Mouse (Mus musculus) cerebellum, postnatal 10 days (tissue): ENCODE results near the gene Fam13c.

Experiments used
- DNase-seq, 2 experiments: peaks; one replicate each; pipeline ENCODE4 v3.0.0; 2021; ENCODE audit warnings: mixed read lengths in 2 of 2

The Fam13c gene

DNA sequence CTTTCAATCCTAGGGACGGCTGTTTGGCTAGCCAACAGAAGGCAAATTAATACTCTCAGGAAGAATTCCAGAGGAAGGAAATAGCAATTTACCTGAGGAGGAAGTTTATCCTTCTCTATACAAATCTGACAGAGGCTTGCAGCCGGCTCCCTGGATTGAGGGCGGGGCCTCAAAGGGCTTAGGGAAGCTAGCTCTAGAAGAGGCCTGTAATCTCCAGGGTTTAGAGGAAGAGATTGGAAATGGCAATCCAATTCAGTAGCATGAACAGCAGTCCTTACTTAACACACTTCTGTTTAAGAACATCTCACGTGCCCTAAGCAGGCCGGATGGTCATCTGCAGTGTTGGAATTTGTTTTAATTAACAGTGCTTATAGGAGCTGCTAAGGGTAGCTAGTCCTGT, 81.1 kb downstream of the Fam13c start:
- DNase-seq: no peak

DNA sequence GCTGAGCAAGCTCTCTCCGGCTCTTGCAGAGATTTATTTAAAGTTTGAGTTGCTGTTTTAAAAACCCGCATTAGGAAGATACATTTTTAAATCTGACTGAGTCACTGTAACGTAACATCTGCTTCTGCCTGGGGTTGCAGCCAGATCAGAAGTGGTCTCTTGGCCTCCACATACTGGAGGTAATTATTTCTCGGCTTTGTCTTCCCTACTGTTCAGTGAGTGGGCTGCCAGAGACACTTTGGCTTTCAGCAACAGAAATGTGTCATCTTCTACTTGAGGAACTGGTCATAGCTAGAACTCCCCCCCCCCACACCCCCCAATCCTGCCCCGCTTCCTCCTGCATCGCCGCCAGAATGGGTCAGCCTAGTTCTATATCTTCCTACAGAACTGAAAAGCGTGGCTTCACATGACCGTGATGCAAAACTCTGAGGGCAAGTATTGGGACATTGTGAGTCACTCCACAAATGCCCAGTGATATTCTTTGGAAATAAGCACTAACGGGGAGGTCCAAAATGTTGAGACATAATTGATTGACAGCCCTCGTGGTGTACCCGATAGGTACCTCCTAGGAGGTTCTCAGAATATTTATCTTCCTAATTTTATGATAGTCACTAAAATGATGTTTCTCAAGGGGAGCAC, 90.0 kb downstream of the Fam13c start:
- peak; percentile 67 to 77 for DNase-seq

DNA sequence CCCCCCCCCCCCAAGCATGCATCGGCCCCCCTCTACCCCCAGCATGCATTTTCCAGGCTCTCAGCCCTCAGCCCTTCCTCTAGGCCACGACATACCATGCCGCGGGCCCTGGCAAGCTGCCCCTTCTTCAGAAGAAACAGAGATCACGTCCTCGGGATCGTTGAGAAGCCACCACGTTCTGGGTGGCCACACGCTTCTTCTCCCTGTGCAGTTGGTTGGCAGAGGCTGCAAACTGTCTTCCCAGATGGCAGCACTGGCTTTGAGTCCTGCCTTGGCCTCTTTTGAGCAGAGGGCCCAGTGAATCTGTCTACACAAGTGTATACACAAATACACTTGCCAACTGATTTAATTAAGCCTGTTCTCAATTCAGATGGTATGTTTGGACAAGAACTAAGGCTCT, 92.0 kb downstream of the Fam13c start:
- DNase-seq: peak; percentile 86 to 93

DNA sequence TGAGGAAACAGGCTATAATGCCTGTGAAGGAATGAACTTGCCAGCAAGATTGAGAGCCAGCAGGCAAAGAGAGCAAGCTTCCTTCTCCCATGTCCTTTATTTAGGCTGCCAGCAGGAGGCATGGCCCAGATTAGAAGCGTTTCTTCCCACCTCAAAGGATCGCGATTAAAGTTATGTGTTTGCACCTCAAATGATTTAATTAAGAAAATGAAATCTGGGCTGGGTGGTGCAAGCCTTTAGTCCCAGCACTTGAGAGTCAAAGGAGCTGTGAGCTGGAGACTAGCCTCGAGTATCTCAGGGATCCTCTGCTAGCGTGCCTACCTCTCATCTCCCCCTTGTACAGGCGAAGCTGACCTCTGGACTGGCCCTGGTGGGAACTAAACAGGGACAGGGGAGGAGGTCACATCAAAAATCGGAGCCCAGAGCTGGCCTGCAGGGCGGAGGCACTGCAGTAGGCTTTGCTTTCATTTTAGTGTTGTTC, 93.1 kb downstream of the Fam13c start:
- DNase-seq: peak; percentile 52 to 55

DNA sequence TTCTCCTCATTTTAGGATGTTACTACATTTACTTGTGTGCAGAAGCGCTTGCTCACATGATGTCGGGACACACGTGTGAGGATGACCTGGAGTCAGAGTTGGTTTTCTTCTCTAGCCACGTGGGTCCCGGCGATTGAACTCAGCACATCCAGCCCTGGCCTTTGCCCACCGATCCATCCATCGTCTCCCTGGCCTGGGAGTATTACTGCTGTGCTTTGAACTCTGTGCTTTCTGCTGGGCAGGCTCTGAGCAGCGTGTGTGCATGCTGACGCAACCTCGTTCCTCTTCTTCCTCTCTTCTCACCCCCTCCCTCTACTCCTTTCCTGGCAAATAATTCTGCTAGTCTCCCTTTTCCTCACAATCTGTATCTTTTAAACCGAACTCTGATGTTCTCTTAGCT, 93.7 kb downstream of the Fam13c start:
- DNase-seq: no peak

DNA sequence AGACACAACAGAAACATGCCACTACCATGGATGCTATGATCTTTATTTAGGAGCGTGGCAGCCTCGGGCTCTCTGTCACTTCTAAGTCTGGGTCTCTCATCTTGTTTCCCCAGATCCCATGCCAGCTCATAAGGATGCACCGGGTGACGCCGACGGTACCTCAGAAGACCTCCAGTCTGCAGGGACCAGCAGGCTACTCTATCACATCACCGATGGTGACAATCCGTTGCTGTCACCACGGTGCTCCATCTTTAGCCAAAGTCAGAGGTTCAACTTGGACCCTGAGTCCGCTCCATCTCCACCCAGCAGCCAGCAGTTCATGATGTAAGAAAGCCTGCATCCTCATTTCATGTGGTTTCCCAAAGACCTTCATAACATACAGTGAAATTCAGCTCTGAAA, 94.3 kb downstream of the Fam13c start:
- DNase-seq: no peak

DNA sequence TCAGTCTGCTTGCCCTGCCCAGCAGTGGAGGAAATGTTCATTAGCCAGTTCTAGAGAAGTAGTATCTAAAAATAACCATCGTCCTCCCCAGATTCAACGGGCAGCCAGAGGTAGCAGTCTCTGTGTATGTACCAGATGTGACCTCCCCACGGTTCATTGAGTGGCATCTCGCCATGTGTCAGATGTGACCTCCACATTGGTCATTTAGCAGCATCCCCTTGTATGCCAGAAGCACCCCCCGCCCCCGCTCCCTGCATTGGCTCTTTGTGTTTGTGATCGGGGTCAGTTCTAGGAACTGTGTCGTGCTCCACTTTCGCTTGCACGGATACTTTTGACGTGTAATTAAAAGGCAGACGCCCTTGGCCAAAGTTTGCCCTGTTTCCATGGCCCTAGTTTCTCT, 95.1 kb downstream of the Fam13c start:
- peak; percentile 22 to 30 for DNase-seq

DNA sequence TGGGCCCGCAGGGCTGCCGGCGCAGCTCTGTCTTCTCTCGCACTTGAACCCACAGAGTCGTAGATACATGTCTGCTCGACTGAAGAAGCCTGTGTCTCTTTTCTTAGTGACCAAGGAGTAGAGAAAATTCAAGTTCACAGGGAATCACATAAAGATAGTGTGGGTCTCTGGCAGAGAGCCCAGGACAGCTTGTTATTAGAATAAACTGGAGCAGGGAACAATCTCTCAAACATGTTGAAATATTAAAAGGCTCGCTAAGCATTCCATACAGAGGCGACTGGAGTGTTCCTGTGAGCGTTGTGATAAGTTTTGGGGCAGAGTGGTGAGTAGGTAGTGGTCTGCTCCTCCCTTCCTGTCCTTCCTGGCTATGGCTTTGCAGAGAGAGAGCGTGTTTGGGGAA, 97.4 kb downstream of the Fam13c start:
- no peak for DNase-seq

DNA sequence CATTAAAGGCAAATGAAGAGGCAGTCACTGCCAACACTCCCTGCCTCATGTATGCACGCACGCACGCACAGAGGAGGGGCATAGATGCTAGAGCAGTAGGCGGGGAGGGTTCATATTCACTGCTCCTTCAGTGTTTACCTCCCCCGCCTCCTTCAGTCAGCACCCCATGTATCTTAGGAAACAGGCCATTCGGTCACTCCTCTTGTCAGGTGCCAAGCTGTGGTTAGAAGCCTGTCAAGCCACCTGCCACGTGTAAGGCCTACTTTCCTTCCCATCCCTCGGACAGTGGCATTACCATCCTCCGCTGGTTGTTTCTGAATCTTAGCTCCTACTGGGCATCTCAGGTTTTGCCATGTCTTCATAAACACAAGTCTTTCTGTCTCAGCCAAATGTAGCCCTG, 99.0 kb downstream of the Fam13c start:
- DNase-seq: no peak

DNA sequence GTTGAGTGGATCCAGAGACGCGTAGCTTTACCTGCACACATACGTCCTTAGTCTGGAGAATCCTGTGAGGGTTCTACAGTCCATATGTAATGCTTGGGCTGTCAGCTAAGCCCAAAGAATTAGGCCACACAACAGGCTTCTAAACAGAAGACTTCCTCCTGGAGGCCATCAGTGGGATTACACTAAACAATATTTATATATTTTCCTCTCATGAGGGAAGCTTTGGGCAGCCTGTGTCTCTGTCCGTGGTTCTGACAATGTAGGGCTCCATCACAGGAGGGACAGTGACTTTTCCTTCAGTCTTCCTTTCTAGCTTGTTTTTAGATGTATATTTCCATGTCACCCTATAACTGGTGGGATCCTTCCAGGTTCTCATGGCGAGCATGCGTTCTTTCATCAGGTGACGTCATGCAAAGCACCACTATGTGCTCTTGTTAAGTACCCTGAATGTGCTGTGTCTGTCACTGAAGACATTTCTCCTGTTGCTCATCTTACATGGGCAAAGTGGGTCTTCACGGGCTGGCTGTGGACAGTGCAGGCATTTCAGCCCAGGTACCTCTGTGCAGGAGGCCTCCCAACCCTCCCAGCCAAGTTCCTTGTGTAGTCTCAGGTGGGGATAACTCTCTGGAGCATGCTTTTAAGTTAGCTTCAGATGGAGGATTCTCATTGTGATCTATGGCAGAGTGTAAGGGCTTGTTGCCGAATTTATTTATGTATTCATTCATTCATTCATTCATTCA, 100.3 kb downstream of the Fam13c start:
- DNase-seq: peak in 1 of 2 experiments; percentile 62

DNA sequence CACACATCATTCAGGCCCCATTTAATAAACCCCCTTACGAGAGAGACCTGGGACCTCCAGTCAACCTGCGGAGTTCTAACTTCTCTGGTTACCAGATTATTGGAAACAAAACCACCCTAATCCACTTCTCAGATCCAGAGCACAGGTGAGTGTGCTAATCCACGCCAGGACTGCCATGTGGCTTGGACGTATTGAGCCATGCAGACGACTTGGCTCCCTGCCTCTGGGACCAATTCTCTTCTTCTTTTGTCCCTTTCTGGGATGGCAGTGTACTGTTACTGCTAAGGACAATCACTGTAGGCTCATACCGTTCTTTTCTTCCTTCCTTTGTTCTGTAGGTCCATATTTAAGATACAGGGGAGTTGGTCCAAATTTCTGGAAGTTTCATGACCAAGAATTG, 102.6 kb downstream of the Fam13c start:
- peak; percentile 55 to 67 for DNase-seq

DNA sequence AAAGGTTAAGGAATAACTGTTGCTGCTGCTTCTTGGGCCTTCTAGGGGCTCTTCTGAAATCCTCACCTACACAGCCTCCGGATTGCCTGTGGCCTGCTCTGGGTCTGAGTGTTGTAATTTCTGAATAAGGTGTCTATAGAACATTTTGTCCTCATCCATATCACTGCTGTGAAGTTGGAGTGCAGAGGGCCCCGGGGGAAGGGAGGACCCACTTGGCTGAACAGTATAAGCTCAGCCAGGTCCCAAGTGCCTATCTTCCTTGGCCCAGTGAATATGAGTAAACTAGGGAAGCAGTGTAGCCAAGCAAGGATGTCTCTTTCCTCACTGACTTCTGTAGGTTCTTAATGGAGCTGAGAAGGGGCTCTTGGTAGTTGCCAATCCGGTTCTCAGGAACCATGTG, 112.2 kb downstream of the Fam13c start:
- DNase-seq: no peak

DNA sequence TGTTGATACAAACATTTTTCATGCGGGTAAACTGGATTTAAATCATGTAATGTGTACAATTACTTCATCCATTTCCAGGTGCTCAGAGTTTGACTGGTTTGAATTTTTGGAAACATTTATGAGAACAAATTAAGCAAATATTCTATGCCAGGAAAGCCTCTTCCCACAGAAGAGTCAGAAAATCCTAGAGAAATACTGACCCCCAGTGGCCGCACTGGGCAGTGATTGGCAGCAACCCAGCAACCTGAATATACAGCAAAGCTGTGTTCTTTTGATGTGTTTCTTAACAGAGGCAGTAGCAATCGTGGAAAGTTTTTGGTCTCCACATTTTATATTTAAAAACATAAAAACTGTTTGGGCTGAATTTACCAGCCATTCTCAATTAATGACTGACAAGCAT, 123.4 kb downstream of the Fam13c start:
- peak; percentile 89 to 92 for DNase-seq

DNA sequence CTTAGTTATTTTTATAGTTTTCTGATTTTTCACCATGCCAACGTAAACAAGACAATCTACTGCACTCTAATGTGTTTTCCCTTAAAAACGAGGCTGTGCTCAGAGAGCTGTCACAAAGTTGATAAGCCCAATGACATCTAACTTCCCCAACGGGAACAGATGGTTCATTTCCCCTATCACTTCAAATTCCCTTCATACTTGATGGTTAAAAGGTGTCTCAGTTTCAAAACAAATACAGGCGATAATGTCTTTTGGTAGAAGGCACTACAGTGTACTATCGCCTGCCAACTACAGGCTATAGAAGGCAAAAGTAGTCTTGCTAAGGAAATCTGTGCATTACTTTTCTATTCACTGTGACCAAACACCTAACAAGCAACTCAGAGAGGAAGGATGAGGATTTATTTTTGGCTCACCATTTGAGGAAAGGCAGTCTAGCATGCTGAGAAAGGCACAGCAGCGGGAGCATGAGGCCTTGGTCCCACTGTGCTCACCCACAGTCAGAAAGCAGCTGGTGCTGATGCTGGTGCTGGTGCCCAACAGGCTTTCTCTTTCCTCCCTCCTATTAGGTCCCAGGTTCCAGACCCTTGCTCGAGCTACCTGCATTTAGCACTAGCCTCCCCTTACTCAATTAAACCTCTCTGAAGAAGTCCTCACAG, 141.4 kb downstream of the Fam13c start:
- DNase-seq: peak; percentile 34 to 49

DNA sequence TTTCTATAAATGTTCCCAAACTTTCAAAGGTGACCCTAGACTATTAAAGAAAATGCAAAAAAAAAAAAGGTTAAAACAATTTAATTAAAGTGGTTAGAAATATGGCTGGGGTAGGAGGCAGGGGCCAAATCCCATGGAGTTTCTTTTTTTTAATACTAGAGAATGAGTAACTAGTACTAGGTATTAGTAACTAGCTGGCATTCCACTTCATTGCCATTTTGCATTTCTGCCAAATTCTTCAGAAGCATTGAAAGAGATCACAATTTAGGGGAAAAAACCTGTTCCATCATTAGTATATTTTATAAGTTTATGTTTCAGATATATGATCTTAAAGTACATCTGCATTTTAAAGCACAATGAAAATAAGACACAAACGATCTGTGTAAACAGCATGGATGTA, 143.9 kb downstream of the Fam13c start:
- DNase-seq: no peak

DNA sequence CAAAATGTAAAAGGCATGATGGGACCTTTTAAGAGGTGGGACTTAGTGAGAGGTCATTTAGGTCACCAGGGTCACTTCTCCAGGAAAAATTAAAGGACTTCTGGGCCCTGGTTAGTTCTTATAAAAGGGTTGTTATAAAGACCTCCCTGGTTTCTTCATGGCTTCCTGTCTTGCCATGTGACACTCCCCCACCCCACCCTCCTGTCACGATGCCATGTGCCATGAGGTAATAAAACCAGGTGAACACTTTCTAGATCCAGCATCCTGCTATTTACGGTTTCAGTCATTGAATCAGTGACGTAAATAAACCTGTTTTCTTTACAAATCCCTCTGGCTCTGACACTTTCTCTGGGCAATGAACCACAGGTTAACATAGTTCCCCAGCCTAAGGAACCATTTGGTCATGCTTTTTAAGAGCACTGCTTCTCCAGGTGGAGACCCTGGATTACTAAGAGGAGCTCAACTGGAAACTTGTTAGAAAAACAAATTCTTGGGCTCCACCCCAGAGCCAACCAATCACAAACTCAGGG, 146.7 kb downstream of the Fam13c start:
- DNase-seq: no peak

DNA sequence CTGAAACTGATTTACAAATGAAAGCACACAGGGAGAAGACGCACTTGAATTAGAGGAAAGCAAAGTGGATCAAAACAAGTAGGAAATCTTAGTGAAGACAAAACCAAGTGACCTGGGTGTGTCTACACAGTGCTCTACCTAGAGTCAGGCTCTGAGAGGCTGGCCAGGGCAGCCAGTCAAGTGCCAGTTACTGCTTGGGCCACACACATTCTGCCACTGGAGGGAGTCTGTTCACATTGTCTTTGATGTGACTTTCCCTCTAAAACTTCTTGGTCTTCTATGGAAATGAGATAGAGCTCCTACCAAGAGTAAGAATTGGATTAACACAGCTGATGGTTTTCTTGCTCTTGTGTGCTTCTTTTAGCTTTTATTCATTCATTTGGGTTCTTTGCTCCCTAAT, 153.7 kb downstream of the Fam13c start:
- DNase-seq: peak; percentile 74

DNA sequence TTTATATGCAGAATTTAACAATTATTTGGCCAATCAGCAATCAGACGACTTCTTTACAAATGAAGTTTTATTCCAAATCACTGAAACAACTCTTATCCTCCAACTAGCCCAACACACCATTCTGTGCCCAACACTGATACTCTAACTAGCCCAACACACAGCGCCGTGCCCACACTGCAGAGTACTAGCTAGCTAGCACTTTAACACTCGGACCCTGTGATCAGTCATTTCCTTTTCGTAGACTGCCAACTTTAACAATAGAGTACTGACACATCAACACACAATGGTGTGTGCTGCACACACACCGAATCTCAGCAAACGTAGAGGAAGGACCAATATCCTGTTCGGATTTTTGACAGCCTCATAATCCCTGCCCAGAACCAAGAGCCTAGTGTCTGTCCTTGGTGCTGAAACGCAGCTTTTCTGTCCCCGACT, 157.8 kb downstream of the Fam13c start:
- DNase-seq: peak; percentile 41 to 47

DNA sequence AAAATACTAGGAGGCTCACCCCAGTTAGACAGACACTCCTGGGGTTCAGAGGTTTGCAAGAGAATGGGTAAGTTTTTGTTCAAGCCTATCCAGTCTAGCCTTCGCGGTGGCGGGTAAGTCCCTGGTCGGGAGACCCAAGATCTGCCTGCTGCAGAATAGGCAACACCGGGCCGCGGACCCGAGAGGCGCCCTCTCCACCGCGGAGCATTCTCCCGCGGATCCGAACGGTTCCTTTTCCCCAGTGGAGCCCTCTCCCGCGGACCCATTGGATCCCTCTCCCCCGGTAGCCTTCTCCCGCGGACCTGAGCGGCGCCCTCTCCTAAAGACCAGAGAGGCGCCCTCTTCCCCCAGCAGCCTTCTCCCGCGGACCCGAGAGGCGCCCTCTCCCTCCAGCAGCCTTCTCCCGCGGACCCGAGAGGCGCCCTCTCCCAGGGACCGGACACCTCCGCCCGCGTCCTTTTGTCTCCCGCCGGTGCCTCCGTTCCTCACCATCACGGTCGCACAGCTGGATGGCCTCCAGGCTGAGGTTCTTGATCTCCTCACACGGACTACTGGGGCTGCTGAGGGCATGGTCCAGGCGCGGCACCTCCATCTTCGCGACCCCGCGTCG, 158.3 kb downstream of the Fam13c start:
- peak; percentile 83 to 85 for DNase-seq

DNA sequence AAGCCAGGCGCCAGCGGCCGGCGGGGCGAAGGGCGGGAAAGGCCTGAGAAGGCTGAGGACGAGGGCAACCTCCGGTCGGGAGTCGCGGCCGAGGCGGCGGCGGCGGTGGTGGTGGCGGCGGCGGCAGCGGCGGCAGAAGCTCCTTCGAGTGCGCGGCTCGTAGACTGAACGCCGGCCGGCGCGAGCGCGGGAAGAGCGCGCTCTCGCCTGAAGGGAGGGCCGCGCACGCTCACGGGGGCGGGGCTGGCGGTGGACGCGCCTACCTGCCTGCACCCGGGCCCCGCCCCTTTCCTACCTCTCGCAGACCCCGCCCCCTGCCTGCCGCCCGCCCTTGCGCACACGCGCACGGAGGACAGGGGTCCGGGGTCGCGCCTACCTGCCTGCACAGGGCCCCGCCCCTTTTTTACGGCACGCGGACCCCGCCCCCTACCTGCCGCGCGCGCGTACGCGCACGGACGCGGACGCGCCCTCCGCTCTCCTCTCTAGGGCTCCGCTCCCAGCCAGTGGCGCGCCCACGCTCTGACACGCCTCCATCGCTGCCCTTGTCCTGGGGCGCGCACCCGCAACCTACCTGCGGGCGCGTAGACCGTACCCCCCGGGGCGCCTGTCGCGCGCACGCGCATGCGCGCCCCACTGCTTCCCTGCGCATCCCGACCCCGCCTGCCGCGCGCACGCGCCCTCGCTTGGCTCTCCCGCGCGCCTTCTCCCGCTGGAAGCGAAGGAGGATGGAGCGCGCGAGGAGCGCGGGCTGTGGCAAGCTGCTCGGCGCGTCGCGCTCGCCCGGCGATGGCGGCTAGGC, 159.0 kb downstream of the Fam13c start:
- DNase-seq: peak; percentile 99 to 100

DNA sequence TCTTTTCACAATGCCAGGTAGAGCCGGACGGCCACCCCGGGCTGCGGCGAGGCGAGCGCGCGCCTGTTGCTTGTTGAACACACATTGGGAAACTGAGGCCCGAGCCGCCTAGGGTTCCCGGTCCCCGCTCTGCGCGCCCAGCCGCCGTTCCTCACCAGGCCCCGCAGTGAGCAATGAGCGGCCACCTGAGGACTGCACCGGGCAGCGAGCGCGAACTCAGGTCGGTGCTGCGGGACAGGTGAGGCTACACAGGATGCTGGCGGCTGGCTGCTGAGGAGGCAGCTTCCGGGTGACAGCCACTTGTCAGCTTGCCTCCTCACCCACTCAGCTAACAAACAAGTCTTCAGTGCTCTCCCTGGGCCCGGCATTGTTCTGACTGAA, 159.6 kb downstream of the Fam13c start:
- DNase-seq: no peak
